Mouse (Mus musculus) spleen, adult 18-20 months (tissue): ENCODE measurements at regions not wholly inside any gene's neighbourhood (a gene's known extent, or its start where the extent isn't known, plus 50 kb on each side); places are given as distances from the start of the nearest gene placed in this dataset.

Source experiments
- DNase-seq, 2 experiments: peaks; one replicate each; pipeline ENCODE4 v3.0.0; 2022; ENCODE audit warnings: mixed read lengths in 2 of 2

DNA sequence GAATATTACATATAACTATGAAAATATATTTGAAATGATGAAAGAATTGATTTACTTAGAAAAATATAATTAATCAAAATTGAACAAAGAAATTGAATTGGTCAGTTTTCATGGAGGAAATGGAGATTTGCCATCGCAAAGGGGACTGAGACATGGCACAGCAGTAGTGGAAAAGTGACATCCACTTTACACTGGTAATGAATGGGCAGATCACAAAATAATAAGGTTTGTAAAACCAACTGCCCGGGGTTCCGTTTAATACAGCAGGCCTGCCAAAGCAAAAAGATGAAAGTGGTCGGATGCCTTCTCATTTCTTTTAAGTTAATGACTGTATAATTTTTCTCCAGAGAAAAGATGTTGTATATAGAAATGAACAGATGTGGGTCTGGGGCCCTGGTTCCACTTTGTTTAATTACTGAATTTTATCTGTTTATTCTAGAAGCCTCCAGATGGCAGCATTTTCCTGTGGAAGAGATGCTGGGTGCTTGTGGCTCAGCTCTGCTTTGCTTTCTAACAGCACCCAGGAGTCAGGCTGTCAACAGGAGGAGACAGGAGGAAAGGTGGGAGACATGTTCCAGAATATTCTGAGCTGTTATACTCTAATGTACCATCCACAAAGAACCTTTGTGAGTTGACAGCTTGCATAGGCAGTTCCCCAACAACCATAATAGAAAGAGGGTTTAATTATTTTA lies 75.6 kb upstream of the Fbxl17 start:
- DNase-seq: no peak

DNA sequence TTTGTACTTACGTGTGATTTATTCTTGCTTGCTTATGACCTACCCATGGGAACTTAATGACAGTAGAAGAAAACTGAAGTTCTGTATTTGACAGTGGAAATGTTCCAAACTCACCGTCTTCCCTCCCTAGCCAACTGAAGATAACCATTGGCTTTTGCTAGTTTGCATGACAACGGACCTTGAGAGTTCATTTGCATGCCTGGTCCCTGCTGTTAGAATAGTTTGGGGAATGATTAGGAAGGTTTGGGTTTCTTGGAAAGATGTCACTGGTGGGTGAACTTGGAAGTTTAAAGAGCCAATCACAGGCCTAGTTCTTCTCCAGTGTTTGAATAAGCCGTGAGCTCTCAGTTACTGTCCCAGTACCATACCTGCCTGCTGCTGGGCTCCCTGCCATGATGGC lies 83.1 kb upstream of the Fbxl17 start:
- no peak for DNase-seq

DNA sequence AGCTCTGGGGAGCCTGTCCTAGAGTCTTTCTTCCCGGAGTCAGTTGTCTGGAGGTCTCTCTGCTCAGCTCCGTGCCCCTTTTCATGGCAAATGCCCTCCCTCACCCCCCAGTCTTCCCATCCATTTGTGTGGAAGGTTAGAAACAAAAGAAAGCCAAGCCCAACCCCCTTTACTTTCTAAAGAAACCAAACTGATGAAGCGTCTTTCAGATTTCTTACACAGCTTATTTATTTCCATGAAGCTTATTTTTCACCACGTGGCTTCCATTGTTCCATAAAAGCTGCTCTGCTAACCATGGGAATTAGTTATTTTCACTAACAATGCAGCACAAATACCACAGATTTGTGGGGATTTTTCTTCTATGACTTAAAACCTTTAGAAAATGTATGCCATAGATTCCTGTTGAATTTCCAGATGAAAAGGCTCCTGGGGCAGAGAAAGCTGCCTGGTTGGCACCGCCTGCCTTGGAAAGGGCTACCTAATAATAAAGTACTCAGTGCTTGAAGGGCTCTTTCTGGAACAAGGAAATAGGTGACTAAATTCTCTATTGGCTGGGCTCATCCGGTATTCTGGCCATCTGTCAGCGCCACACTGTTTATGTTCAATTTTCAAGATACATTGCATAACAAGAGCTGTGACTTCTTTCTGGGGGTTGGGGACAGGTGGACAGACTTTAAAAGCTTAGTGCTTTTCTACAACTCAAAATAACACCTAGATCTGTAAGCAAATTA lies 107.4 kb upstream of the Fbxl17 start:
- no peak for DNase-seq

DNA sequence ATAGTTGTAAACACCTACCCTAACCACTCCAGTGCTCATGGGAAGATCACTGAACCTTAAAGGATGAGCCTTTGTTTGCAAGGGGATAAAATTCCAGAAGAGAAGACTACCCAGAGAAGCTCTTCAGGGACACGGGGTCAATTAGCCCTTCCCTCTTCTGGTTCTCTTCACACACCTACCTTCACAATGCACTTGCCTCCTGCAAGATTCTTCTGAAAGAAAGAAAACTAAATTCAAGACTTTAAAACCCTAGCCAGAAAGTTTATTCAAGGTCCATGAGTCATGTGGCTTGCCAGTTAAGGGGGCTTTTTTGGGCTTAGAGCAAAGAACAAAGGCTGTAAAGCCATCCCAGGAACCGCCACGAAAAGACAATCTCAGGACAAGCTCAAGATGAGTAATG lies 122.9 kb upstream of the Fbxl17 start:
- no peak for DNase-seq

DNA sequence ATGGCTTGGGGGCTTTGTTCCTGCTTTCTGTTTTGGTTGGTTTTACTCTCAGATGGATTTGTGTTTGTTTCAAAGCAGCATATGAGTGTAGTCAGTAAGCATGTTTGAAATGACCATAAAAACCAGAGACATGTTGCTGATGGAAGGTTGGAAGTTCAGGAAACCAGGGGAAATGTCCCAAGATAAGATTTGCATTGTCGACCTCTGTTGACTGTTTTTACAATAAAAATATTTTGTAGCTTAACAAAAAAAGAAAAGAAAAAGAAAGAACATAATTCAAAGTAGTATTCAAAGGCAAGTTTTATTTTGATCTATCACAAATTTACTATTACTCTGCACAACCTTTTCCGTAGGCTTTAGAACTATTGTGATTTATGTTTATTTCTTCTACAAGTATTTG lies 137.8 kb upstream of the Fbxl17 start:
- no peak for DNase-seq

DNA sequence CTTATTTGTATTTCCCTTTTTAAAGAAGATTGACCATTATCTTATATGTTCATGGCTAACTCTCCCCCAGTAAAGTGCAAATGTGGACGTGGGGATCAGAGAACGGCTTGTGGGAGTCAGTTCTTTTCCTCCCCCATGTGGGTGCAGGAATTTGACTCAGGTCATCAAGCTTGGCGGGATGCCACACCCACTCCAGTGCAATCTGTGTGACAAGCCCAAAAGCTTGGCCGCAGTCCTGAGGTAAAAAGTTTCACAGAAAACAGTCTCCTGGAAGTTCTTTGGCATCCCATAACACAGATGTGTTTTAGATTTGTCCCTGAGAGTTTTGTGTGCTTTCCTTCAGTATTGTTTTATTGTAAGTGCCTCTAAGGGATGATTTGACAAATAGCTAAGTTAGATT lies 144.6 kb upstream of the Fbxl17 start:
- DNase-seq: no peak

DNA sequence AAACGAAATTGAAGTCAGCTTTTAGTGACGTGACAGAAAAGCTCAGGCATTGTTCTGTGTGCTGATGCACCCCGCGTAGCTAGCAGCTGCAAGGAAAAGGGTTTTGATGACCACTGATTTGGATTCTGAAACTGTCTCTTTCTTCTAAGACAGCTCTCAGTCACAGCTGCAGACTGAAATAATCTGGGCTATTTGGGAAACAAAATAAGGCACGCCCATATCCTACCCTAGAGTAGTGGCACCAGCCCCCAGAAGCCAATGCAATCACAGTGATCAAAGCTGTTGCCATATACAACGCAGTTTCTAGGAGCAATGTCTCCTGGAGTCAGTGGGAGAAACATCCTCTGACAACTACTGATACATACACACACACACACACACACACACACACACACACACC lies 157.9 kb upstream of the Fbxl17 start:
- DNase-seq: no peak

DNA sequence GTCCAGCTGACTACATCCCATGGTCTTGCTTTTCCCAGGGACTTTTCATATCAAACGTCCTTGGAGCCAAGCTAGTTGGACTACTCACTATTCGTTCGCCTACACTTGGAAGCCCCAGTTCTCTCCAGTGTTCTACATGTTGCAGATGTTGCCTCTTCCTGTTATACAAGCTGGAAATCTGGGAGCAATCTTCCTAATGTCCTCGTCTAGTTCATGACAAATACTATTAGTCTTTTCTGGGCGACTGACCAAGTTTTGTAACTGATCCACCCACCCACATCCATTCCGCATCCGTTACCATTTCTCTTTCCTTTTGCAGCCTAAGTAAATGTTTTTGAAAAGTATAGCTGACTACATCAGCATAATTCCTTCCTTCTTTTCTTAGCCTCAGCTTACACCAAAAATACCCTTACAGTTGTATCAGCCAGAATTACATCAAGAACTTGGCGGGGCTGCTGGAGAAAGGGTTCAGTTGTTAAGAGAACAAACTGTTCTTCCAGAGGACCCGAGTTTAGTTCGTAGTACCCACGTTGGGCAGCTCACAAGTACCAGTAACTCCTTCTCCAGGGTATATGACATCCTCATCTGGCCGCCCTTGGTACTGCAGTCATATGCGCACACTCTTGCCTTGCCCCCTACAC lies 161.1 kb upstream of the Fbxl17 start:
- DNase-seq: no peak

DNA sequence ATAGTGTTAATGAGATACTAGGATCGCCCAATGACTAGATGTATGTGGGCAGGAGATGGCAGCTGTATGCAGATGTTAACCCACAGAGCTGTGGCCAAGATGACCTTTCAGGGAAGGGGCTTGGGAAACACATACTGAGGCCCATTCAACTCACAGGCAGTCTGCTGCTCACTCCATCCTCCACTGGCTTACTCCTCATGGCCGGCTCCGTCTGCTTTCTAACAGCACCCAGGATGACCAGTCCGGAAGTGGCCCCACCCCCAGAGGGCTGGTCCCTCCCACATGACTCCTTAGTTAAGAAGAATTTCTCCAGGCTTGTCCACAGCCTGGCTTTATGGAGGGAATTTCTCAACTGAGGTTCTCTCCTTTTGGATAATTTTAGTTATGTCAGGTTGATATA lies 161.8 kb upstream of the Fbxl17 start:
- no peak for DNase-seq

DNA sequence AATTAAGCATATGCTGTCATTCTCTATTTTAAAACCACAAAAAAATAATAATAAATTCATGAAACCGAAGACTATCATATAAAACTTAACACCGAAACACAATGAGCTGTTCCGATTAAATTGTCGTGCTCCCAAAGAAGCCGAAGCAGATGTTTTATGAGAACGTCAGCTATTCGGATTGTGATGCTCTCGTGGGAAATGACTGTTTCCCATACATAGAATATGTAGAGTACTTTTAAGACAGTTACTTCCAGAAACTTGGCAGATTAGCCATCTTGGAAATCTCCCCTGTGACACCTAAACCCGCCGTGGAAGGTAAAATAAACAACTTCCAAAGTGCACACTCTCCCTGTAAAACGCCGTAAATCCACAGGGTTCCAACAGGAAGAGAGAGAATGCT lies 162.4 kb upstream of the Fbxl17 start:
- DNase-seq: no peak

DNA sequence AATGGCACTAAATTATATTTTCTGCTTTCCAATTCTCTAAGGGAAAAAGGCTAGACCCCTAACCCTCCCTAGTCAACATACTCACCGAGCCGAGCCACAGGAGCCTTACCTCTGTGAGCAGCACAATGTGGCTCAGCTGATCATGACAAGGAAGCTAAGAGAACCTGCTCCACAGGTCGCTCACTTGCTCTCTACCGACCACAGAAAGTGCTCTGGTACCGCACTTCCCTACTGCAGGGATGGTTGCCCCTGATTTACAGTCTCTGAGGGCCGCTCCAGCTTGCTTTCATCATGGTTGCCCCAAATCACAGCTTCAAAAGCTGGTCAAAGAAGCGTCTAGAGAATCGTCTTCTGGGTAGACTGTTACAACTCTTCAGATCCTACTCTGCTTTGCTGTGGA lies 177.0 kb upstream of the Fbxl17 start:
- DNase-seq: no peak

DNA sequence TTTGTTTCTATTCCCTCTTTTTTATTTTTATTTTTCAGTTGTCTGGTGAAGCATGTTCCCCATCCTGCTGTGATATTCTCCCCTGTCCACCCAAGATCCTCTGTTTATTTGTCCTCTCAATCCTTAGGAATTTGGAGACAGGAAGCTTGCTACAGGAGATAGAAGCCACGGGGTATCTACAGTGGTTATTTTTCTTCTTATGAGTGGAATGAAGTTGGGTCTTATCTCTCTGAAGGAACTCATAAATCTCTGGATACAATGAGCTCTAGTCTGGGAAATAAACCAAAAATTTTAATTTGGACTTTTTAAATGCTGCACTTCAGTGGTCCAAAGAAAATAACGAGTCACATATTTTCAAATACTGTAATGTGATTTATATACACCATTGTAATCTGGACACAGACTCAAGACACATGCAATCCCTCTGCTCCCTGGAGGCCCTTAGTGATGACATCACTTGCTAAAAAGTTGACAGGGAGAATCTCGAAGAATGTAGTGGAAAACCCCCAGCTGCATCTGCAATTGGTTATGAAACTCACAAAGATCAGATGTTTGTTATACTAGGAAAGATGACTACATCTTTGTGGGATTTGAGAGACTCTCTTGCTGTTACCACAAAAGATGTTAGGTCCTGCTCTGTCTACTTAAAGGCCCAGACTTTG lies 178.3 kb upstream of the Fbxl17 start:
- DNase-seq: no peak

DNA sequence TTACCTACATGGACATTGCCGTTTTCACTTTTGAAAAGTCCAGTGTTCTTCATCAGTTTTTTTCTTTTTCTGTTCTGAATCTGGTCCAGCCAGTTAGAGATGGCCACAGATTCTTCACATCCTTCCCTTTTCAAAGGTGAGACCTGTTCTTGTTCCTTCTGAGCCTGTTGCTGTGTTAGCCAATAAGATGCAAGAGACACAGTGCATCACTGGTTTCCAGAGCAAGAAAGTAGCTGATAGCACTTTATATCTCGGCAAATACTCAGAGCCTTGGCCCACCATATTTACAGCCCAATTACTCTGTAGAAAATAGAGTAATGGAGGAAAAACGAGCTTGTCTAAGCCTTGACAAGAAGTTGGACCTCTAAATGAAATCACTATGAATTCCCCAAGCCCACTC lies 180.7 kb upstream of the Fbxl17 start:
- no peak for DNase-seq

DNA sequence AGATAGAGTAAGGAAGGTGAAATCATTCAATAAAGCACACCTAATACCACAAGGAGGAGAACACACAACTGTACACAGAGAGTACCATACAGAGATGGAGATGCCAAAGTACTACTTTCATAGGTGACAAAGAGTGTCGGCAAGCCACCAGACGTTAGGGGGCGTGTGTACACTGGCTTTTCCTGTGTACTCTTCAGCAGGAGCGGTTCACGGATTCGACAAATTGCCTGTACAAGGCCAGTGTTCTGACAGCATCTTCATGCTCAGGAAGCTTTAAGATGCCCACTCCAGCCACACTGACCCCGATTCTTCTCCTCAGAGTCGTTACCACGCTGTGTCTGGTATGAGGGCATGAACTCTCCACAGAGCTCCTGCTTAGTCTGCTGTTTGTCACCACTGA lies 179.5 kb upstream of the Fer start:
- no peak for DNase-seq

DNA sequence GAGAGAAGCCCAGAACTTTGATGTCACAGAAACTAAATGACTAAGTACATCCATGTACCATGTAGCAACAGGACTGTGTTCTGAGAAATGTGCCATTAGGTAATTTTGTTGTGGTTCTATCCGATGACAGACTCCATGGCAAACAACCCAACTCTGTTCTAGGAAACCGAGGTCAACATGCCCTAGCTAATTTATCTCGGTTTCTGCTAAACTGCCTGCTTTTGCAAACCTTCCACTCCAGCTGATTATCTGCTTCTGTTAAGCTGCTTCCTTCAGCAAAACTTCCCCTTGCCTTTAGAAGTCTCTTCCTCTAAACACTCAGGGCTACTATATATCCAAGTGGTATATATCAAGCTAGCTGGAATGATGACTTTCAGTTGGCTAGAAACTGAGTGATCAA lies 178.8 kb upstream of the Fer start:
- DNase-seq: no peak

DNA sequence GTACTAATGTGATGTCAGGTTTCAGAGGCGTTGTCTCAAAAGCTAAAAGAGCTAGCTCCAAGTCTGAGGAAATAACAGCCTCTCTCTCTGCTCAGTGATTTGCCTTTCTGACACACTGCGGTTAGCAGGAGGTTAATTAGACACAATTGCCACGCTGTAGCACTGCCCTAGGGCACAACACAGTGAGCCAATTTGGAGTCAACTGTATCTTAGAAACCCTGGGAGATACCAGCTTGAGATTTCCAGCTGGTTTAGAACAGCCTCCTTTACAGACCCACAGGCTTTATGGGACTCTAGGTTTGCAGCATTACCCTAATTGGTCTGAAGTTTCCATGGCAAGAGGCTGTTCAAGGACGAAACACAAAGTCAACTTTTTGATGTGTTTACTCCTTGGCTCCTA lies 176.9 kb upstream of the Fer start:
- no peak for DNase-seq

DNA sequence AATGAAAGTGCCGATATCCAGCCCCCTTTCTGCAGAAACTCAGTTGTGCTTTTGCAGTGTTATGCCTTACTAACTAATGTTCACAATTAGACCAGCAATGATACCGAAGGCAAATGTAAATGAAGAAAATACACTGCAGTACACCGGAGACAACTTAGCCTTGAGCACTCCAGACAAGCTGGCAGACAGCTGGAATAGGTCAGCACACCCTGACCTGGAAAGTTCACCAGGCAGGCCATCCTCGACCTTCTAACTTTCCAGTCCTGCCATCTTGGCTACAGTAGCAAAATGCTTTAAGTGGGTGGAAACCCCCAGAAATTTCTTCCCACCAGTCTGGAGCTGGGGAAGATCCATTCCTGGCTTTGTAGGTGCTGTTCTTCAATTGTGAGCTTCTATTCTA lies 176.5 kb upstream of the Fer start:
- DNase-seq: no peak

DNA sequence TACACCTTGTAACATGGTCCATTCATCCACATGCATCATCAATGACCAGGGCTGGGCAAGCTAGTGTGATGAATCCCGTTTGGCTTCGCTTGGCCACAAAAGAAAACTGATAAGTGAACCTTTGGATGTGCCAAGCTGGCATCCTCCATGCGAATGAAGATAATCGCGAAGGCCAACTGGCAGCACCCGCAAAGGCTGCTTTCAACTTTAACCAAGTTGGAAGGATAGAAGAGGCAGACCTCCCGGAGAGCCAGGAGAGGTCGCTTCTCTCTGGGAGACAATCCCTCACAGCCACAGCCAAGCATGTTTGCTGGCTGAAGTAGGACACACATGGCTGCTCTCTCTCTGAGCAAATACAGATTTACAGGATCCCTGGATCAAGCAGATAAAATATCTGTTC lies 173.6 kb upstream of the Fer start:
- no peak for DNase-seq

DNA sequence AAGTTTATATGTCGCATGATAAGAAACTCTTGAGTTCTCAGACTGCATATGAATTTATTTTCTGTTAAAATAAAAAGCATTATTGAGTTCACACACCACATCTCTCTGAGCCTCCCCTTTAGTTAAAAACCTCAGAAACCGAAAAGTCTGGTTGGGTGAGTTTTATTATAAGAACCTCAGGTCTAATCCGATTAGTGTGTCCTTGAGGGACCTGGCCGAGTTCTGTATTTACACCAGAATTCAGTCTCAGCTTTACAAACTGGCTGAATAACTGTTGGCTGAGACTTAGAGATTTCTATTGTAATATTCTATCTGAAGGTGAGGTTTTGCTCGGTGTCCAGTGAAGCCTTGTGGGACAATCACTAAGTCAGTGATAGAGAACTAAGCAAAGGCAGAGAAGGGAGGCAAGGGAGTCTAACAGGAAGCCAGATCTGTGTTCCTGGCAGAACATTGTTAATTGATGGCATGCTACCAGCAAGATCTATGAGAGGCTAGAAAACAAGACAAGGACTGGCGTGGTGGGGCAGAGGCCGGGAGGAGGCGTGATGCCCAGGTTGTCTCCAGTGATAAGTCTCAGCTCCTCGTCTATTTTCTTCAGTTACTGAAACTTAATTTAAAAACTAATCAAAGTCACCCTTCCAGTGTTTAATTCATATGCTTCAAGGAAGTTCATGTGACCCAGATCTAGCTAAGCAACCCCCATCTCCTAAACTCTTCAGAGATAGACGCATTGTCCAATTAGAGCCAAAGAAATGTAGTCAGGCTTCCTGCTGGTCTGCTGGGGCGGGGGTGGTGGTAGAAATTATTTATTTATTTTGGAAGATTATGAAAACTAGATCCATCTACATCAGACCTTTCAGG lies 171.8 kb upstream of the Fer start:
- no peak for DNase-seq

DNA sequence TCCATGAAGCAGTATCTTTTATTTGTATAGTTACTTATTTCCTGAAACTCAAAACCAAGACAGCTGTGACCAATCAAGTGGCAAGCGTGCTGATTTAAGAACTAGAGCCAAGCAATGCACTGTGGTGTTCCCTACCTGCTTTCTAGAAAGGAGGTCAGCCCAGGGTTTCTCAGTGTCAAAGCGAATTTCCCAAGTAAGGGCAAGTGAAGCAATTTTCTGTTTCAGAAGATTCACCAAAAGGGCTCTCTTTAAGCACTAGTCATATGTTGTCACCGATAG lies 171.2 kb upstream of the Fer start:
- no peak for DNase-seq

DNA sequence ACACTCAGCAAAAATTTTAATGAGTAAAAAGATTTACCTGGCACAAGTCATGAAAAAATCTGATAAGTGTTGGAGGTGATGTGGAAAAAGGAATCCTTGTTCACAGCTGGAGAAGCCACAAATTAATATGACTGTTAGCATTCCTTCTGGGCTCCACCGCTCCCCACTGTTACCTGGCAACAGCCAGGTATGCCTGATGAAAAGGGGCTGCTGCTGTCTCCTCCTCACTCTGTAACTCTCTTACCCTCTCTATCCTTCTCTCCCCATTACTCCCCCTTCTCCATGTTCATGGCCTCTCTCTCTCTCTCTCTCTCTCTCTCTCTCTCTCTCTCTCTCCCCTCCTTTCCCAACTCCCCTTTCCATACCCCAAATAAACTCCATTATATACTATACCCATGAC lies 169.6 kb upstream of the Fer start:
- DNase-seq: no peak

DNA sequence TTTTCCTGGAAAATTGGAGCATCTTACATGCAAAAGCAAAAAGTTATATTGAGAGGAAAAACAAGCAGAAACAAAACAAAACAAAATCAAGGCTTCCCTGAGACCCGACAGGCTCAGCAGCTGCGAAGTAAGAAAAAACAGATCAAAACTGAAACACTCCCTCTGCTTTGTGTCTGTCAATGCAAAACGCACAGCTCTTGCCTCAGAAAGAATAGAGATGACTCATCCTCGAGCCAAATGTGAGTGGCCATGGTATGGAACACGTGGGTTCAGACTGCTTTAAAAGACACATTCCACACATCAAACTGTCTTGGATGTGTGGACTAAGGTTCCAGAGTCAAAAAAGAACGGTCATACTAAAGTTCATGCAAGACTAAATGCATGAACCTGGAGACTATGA lies 163.3 kb upstream of the Fer start:
- DNase-seq: no peak

DNA sequence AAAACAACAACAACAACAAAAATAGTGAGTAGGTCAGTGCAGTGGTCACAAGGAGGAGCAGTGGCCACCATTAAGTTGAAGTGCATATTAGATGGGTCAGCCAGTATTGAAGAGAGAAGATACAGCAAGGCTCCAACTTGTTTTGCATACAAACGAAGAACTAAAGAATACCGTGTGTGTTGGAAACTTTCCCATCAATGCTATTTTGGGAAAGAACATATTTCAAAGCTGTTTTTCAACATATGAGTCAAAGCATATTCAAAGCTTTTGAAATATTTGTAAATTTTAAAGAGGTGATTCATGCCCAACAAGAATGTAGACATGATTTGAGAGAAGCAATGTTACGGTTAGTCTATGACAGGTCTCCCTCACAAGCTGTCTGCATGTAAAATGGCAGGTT lies 157.9 kb upstream of the Fer start:
- DNase-seq: no peak
